Mouse (Mus musculus): ENCODE data around the gene Apip.

Gene Apip

DNA sequence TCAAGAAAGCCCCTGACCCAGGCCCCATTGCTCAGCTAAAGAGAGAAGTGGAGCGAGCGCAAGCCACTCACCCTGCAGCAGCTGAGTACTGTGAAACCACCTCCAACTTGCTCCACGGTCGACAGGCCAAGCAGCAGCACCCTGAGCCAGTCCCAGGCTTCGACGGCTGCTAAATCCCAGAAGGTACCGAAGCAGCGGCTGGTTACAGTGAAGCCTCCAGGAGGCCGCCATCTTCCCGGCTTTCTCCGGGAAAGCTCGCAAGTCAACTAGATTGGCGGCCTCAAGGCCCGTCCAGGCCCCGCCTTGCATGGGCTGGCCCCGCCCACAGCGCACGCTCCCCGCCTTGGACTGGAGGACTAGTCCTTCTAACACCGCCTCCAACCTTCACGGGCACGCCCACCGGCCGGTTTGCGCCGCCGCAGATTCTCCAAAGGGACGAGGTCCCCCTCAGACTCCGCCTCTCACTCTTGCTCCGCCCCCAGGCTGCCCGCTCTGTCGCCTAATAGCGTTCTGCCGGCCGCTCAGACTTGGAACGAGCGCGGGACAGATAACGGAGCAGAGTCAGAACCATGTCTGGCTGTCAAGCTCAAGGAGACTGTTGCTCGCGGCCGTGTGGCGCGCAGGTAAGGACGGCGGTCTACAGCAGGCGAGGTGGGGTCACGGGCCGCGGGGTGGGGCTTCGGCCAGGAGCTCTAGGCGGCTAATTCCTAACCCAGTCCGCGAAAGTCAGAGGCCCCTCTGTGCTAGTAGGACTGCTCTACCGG is at the start of gene Apip, which contains the start of gene Pdhx:
TSS of gene Apip (plus strand) at position 457 of the 764 bp plus-strand sequence.
TSS of gene Pdhx (minus strand) at position 295 of the 764 bp plus-strand sequence.
- DNase-seq = peak; percentile 100

DNA sequence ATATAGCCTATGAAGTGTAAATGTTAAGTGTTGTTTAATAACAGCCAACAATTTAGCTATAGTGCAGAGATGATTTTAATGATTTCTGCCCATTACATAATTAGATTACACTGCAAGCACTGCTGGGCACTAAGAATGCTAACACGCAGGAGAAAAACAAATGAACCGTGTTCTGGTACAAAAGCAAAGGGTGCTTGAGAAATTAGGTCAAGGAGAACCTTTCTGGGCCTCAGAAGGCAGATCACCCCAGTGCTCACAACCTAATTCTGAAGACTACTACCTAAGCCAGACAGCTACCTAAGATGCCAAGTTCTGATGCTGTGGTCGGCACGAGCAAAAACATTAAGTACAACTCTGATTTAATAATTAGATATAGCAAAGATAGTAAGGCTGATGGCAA is 35.6 kb upstream of the Apip start:
- peak in 1 of 2 experiments; percentile 60 for DNase-seq

DNA sequence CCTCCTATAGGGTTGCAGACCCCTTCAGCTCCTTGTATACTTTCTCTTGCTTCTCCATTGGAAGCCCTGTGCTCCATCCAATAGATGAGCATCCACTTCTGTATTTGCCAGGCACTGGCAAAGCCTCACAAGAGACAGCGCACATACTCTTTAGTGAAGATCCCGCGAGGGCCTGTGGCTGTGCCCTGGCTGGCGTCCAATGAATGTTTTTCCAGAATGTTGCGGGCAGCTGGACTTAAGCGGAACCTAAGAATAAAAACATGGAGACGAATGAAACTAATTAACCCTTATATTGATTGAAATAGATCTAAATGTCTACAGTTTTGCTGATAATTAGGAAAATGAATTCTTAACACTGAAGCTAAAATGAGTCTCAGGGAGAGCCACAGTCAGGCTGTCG is 32.6 kb upstream of the Apip start:
- no peak for DNase-seq

DNA sequence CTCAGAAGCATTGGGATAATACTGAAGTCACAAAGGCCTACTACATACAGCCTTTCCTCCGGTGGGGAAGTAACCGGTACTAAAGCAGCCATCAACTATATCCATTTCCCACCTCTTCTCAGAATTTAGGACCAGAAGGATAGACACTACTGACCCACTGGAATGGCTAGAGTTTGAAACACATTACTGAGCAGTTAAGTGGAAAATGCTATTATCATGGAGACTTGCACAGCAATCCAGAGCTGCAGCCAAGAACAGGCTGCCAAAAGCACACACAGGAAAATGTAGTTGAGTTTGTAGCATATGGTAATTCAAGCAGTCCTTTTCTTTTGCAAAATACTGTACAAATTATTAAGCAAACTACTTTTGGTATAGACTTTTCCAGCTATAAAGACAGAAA is 28.2 kb upstream of the Apip start:
- no peak for DNase-seq

DNA sequence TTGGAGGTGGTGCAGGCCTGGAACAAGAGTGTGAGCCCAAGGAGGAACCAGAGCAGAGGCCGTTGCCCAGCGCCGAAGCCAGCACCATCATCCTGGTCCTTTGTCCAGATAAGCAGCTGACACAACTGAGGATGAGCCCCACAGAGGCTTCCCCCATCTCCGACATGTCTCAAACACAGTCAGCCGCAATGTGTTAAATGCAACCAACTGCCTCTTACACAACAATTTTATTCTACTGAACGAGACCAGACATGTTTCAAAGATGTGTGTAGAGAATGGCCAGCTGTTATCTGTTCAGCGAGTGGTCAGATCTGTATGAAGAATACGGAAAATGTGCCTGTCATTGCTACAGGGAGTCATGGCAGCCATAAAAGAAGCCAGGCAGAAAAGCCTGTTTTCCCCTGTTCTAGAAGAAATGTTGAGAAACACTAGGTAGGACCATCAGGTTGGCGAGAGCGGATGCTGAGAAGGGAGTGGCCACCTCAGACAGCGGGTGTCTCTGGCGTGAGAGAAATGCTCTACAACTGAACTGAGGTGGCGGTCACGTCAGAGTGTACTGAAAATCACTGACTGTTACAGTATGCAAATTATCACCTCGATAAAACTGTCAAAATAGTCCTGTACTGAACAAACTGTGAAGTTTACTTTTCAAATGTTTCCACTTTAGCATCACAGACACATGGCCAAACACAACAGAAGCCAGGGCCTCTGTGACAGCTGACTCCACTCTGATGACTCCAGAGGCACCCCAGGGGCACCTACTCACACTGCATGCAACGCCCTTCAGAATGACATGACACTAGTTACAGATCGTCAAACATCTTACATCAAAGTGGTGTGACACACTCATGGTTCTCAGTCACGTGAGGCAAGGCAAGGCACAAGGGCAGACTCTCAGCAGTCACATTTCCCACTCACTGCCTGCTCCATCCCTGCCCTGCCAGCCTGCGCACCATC is 21.3 kb upstream of the Apip start:
- no peak for DNase-seq

DNA sequence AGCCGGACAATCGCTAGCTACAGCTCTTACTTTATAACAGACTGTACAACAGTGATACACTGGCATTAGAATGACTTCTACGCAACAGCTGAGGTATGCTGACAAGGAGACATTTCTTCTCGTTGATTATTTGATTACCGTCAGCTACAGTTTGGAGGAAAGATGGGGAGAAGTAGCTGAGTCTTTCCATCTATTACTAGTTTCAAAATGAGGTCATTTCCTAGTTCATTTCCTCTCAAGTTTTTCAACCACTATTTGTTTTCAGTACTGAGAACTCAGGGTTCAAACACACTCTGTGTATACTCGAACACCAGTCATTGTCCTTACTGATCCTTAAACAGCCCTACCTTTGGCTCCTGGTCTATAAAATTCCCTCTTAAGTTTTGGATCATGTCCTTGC is 17.7 kb upstream of the Apip start:
- no peak for DNase-seq

DNA sequence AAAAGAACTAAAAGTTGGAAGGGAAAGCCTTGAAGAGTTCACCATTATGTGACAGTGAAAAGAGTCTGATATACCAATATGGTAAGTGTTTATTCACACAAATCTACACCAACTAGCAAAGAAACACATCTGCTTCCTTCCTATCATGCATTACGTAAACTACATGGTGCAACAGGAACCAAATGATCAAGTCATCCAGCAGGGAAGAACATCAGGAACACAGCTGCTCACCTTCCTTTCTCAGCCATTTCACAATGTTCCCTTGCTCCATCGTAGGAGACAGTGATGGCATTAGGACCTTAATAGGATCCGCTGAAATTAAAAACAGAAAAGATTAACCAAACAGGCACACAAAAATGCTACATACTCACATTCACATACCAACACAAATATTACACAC is 15.2 kb upstream of the Apip start:
- no peak for DNase-seq

DNA sequence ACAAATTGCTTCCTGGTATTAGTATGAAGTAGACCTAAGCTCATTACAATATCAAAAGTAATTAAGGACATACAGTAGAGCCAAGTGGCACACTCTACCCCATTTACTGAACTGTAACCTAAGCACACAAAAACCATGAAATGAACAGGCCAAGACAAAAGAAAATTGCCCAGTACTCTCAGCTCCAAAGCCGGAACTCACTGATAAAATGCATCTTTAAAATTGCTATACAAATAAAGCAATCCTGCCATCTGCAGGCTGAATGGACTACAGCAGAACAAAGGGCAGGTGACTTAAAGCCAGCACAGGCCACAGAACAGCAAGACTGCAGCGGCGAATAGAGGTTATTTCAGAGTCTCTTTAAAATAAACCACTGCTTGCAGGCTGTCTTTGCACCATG is 10.6 kb upstream of the Apip start:
- DNase-seq = peak in 1 of 2 experiments; percentile 61

DNA sequence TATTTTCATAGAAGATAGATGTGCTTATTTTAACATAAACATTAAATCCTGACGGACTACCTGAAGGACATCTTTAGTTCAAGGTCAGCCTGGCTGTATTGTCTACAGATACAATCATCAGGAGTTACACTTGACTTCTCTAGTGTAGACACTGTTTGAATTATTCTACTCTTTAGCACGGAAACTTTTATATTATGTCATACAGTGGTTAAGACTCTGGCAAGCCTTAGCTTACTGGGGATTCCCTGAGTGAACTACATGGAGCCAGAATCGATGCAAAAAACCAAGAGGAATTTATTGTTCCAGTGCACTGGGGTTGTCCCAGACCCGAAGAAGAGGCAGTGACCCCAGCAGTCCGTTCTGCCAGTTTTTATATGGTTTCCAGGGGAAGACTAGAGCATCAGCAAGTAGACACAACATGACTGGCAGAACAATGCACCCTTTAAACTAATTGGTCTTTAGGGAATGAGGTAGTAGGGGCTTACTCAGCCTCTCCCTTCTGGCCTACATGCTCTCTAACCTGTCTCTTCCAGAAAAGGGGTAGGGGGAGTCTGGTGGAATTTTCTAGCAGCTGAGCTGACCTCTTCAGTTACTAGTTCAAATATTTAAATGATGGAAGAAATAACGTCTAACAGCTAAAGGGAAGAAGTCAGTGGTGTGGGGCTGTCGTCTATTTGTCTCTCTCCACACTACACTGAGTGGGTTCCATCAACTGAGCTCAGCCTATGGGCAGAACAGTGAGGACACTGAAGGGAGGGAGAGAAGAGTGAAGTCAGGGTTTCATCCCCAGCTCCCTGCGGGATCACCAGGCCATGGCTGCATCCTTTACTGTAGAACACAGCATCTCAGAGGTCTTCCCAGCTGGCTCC is 6.6 kb upstream of the Apip start:
- no peak for DNase-seq

DNA sequence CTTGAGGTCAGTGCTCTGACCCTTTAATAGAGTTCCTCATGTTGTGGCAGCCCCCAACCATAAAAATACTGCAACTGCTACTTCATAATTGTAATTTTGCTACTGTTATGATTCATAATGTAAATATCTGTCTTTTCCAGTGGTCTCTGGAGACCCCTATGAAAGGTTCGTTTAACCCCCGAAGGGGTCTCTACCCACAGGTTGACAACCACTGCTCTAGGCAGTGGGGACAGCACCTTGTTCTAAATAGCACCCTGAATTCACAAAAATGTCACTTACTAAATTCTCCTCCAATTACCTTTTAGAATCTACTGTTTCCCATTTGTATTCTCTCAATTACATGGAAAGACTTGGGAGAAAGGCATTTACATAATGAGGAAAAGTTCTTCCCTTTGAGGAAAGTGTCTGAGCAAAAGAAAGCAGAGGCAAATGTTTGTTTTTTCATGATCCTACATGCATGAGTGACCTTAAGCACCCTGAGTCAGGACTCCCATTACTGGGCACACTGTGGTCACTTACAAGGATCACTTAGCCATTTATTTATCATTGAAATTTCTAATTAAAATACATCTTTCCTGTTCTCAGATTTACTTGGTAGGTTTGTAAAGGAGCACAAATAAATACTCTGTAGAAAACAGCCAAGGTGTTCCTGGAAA is 5.8 kb upstream of the Apip start:
- no peak for DNase-seq

DNA sequence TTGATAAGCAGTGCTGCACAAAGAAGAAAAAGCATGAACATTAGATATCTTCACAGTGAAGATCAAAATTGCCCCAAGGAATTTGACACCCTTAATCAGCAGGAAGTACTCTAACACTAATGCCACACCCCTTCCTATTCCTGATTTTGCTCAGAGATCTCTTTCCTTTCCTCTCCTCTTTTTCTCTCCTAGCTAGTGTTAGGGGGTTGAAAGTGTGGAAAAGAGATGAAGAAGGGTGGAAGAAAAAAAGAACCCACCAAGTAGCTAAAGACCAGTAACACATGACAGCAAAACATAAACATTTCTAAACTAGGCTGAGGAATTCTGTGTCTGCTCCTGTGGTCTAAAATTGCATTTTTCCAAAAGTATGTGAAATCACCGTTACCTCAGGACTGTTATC is 4.9 kb upstream of the Apip start:
- DNase-seq = no peak

DNA sequence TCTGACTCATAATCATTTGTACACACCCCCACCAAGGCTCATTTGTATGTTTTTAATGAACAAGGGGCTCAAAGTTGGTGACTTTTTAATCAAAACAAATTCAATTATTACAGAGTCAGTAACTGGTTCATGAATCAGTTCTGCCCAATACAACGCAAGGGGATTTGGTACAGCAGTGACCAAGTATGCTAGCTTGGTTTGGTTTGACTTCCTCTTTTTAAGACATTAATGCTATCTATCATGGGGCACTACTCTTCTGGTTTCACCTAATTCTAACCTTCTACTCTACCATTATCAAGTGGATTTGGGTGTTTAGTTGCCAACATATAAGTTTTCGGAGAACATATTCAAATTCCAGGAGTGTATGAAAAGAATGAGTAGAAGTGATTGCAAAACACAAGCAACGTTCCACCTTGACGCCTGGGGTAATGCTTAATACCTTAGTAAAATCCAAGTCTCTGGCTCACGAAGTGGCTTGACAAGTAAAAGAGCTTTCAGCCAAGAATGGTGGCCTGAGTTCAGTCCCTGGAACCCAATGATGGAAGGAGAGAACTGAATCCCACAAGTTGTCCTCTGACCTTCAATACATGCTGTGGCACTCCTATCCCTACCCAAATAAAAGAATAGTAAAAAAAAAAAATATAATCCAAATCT is 3.6 kb upstream of the Apip start:
- DNase-seq = no peak

DNA sequence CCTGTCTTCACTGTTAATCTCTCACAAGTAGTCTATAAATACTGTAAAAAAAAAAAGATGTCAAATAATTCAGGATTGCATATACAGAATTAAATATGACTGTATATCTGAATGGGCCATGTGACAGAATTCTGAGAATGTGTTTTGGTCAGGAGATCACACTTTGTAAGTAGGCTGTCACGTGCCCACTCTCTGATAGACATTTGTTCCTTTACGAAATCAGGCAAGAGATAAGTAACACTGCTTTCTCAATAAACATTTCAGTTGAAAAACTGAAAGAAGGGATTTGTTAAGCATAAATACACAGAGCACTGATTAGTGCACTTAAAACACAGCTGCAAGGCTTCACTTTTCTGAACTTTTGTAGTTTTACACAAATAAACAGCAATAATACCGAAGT is 2.9 kb upstream of the Apip start:
- no peak for DNase-seq

DNA sequence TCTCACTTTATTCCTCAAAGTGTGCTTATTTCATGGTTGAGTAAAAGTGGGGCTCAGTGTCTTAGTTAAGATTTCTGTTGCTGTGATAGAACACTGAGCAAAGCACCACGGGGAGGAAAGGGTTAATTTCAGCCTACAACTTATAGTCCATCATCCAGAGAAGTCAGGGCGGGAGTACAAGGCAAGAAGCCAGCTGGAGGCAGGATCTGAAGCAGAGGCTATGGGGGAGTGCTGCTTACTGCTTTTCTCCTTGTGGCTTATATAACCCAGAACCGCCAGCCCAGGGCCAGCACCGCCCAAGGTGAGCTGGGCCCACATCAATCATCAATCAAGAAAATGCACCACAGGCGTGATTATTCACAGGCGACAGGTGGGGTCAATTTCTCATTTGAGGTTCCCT is 7.6 kb downstream of the Apip start:
- no peak for DNase-seq

DNA sequence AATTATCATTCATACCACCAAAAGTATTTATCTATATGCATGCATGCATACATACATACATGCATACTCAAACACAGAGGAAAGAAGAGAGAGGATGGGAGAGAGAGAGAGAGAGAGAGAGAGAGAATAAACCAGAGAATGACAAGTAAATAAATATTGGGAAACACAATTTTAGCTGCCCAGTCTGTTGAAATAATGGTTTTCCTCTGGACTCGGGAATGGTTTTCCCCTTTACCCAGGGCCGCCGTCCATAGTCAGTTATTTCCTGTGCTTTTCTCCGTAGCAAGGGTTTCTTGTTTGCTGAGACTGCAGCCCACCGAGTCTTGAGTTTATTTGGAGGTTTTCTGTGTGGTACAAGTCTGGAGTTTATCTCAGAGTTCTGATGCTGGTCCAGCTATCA is 8.2 kb downstream of the Apip start:
- DNase-seq = no peak

DNA sequence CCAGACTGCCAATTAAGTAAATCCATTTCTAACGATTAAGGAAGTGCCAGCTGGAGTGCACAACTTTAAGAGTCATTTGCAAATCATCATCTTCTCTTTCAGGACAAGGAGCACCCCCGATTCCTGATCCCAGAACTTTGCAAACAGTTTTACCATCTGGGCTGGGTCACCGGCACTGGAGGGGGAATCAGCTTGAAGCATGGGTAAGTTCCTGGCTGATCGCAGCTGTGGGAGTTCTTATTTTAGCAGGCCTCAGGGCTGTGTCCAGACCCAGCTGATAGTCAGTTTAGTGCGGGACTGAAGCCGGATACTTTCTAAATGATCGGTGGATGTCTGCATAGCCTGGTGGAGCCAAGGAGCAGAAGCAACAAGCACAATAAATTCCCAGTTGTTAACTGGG is 9.4 kb downstream of the Apip start:
- no peak for DNase-seq

DNA sequence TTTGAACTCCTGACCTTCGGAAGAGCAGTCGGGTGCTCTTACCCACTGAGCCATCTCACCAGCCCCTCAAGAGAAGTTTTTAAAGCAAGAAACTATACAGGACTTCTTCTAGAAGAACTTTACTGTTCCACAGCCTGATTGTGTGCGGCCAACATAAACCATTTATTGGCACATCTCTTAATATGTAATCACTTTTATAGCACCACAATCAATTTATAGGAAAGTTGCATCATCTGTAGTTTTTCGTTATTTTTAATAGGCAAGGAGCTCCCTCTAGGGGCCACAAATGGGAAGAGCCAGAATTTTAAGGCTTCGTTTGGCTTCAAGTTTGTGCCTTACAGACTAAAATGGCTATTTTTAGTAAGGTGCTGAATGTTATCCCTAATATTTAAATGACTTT is 11.0 kb downstream of the Apip start:
- no peak for DNase-seq

DNA sequence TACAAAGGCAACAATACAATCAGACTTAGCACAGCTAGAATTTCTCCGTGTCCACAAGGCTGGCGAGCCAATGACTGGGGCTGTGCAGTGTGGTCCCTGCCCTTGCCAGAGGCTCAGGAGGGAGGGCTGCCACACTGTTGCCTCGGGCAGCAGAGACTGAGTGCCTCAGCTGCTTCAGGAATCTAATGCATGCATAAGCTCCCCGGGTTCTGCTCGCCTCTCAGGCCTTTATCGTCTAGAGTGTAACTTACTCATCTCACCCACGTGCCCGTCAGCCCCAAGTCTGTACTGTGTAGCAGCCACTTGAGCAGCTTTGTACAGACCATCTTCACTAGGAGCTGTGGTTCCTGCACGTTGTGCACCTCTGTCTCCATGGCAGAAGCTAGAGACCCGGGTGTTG is 12.2 kb downstream of the Apip start:
- DNase-seq = no peak

DNA sequence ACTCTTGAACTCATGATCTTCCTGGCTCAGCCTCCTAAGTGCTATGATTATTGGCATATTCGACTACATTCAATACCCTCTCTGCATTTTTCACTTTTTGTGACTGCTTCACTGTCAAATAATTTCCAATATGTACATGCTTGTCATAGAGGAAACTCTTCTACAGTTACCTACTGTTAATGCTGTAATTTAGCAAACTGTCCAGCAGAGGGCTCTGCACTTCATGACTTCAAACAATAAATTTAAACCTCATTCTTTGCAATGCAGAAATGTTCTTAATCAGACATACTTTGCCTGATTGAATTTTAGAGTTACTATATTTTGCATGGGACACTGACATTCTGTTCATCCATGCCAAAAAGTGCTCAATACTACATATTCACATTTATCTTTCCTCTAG is 13.0 kb downstream of the Apip start:
- DNase-seq = peak in 1 of 2 experiments; percentile 26

DNA sequence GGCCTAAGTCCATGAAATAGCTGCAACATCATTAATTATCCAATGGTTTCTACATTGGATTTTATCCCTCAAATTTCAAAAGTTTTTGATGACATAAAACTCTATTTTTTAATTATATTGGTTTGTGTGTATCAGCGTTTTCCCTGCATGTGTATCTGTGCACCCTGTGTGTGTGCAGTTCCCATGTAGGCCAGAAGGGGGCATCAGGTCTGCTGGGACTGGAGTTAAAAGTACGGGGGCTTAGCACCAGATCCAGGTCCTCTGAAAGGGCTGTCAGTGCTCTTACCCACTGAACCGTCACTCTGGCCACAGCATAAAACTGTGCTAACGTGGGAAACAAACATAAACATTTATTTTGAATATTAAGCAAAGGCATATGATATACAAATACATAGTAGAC is 14.6 kb downstream of the Apip start:
- no peak for DNase-seq

DNA sequence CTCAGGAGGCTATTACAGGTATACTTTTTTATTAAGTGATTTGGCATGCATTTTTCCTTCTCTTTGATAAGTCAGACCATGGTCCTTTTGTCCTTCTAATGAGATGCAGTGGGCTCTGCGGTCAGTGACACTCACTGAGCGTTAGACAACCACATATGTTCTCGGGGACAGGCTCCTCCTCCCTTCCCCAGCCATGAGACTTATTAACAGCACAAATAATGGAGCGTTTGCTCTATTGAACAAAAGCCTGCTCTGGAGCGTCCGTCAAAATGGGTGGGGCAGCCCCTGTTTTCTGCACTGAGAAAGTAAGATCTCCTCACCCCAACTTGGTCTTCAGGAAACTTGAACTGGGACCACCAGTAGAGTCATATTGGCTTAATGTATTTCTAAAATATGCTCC is 16.0 kb downstream of the Apip start:
- no peak for DNase-seq

DNA sequence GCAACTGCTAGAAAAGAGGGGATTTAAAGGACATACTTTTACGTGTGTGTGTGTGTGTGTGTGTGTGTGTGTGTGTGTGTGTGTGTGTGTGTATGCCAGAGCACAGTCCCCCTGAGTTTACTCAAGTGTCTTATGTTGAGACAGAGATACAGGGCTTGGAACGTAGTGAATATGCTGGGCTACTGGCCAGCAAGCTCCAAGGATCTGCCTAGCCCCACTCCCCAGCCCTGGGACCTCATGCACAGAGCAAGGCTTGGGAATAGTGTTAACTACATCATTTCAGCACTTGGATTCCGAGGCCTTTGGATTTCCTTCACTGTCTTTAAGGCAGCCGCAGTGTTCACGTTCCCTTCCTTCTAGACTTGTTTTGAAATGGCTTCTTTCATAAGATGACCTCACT is 29.1 kb downstream of the Apip start:
- no peak for DNase-seq
